Mouse (Mus musculus): ENCODE measurements around the gene Trim71.
A peak's percentile ranks its signal among the peaks of the same experiment; 100 is the strongest.

The Trim71 gene

GRCm38 (mm10) chr9:114563761-114564606 is at the start of gene Trim71:
TSS of gene Trim71 (minus strand) at chr9:114564369.
- DNase-seq: peak; percentile 52

DNA sequence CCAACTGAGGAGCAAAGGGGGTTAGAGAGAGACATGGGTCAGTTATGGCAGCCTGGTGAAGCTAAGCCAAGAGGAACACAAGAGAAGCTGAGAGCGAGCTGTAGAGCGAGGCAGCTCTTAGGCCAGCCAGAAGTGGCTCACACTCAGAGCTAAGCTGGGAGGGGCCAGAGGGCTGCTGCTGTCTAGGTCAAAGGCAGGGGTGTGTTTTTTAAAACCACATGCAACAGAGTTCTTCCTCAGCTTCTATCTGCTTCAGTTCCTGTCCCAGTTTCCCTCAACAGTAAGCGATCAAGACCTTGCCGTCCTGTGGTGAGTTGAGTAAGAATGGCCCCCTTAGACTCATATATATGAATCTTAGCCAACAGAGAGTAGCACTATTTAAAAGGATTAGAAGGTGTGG is 48.9 kb upstream of the Trim71 start:
- no peak for DNase-seq

DNA sequence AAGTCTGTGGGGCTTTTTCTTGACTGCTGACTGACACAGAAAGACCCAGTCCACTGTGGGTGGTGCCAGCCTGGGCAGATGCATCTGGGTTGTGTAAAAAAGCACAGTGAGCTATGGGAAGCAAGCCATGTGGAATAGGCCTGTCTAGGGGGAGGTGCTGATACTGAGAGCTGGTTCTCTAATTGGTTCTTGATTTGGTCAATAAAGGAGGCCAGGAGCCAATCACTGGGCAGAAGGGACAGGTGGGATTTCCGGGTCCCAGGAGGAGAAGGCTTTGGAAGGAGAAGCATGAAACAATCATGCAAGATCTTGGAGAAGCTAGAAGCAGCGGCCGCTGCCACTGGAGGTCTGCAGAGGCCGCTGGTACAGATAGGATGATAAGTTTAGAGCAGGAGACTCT is 48.4 kb upstream of the Trim71 start:
- no peak for DNase-seq

DNA sequence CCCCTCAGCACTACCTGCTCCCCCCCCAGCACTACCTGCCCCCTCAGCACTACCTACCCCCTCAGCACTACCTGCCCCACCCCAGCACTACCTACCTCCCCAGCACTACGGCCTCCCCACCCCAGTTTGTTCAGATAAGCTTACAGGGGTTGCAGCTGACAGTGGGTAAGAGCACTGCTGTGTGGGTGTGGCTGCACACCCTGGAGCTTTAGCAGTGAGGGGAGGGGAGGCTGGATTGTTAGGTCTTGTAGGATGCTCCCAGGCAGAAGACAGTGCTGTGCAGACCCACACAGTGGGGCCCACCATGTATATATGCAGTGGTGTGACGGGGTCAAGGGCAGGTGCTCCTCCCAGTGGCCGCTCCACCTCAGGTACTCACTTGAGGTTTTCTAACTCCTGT is 46.1 kb upstream of the Trim71 start:
- DNase-seq: no peak

GRCm38 (mm10) chr9:114603876-114604540 is 39.8 kb upstream of the Trim71 start:
- no peak for DNase-seq

GRCm38 (mm10) chr9:114601096-114601495 is 36.9 kb upstream of the Trim71 start:
- no peak for DNase-seq

- peak; percentile 31 for DNase-seq
These were observed 20.8 kb upstream of the Trim71 start for GRCm38 (mm10) chr9:114585017-114585345.

DNA sequence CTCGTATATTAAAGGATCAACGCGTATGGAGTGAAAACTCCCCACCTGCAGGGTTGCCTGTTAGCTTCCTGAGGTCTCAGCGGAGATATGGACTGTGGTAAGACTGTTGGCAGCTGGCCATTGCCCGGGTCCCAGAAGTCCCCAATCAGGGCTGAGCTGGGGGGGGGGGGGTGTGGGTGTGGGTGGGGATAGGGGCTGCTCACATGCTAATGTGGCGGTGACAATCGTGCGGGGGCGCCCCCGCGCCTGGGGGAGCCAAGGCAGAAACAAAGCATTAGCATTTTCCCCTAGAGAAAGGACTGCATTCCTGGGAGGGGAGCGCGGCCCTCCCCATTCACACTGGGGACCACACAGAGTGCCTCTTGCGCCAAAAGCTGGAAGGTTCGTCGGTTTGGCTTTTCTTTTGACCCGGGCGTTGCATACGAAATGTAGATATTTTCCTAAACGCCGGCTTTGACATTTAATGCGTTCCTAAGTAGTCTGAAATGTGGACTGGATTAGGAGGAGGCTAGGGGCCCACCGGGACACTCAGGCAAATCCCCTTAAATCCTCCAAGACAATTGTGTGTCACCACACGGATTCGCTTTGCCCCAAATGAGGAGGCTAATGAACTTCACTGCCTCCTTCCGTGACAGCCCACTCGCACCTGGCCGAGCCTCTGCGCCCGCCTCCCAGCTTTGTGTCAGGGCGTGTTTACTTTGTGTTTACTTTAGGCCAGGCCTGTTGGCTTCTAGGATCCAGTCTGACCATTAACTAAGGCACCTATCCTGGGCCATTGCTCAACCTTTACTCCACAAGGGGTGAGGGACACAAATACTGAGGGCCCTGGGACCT is 20.2 kb upstream of the Trim71 start:
- peak; percentile 60 for DNase-seq

- peak; percentile 85 for DNase-seq
These were observed 19.6 kb upstream of the Trim71 start for GRCm38 (mm10) chr9:114583812-114584182.

DNA sequence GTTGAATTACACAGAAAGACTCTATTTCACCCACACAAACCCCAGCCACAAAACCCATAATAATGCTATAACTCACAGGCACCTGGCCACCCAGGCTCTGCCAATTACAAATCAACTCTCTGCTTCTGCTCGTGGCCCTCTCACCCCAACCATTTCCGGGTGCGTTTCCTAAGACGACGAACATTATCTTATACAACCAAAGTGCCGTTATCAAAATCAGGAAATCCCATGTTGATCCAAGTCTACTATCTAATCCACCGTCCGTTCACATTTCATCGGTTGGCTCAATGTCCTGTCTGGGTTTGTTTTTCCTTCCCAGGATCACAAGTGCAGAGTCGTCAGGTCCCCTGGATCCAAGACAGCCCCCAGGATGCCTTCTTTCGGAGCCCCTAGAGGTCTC is 14.5 kb upstream of the Trim71 start:
- no peak for DNase-seq

DNA sequence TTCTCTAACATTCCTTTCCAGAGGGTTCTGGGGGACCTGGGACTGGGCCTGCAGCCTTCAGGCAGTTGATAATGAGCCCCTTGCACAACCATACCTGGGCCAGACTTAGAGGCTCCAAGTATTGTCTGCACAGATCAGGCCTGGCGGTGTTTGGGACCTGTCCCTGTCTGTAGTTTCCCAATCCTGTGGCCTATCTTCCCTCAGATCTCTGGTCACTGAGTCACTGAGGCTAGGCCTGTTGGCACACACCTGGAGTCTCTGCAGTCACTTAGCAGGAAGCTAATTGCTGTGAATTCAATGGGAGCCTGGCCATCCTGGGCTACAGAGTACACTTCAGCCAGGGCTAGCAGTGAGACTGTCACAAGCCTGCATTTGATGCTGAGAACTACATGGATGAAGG is 11.8 kb upstream of the Trim71 start:
- no peak for DNase-seq

DNA sequence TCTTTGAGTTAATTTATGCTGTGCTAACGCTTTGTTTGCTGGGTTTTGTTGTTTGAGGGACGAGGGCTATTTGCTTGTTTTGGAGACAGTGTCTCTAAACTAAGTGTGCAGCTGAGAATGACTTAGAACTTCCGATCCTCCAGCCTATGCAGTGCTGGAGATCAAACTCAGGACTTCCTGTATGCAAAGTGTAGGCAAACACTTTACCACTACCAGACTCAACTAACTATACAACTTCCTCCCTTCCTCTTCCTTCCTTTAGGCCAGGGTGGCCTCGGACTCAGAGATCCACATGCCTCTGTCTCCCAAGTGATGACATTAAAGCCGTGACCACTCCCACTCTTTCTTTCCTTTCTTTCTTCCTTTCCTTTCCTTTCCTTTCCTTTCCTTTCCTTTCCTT is 9.4 kb upstream of the Trim71 start:
- DNase-seq: no peak

DNA sequence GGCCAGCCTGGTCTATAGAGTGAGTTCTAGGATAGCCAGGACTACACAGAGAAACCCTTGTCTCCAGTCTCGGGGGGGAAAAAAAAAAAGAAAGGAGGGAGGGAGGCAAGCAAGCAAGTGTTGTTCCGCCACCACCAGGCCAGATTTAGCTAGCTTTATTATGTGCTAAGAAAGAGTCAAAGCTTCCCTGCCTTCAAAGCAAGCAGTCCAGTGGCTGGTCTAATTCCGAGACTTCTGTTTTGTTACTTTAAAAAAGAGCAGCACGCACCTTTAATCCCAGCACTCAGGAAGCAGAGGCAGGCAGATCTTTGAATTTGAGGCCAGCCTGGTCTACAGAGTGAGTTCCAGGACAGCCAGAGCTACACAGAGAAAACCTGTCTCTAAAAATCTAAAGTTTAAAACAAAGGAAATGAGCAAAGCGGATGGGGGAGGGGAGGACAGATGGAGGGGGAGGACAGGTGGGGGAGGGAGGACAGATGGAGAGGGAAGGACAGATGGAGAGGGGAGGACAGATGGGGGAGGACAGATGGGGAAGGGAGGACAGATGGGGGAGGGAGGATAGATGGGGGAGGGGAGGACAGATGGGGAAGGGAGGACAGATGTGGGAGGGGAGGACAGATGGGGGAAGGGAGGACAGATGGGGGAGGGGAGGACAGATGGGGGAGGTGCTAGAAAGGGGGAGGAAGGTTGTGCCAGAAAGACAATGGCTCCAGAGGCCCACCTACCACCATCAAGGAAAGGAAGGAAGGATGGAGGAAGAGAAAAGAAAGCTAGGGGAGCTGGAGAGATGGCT is 4.7 kb upstream of the Trim71 start:
- no peak for DNase-seq

- DNase-seq: no peak
These were observed 498 bp upstream of the Trim71 start for GRCm38 (mm10) chr9:114564667-114565066.

DNA sequence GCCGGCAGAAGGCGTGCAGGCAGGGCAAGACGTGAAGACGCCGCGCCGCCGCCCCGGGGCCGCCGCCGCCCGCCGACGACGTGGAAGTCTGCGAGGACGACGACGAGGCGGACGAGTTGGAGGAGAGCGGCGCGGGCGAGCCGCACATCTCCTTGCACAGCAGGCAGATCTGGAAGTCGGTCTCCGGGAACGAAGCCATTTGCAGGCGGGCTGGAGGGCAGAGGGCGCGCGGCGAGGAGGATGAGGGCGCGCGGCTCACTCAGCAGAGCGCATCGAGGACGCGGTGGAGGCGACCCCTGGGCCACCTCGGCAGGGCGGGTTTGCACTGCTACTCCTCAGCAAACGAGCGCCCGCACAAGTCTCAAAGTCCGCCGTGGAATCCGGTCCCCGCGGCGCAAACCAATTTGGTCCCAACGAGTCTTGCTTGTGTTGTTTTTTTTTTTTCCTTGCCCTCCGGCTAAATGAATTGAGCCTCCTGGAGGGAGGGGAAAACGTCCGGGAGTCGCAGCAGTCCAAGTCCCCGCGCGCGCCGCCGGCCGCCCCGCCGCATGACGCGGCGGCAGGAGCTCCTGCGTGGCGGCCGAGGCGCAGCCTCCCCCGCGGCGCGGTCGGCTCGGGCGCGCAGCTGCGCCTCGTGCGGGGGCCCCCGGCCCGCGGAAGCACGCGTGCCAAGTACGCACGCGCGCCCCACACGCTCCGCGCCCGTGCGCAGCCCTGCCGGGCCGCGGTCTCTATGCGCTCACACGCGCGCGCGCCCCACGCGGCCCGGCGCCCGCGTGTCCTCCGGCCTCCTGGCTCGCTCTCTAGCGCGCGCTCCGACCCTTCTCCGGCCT is 1.0 kb downstream of the Trim71 start:
- peak; percentile 35 for DNase-seq

DNA sequence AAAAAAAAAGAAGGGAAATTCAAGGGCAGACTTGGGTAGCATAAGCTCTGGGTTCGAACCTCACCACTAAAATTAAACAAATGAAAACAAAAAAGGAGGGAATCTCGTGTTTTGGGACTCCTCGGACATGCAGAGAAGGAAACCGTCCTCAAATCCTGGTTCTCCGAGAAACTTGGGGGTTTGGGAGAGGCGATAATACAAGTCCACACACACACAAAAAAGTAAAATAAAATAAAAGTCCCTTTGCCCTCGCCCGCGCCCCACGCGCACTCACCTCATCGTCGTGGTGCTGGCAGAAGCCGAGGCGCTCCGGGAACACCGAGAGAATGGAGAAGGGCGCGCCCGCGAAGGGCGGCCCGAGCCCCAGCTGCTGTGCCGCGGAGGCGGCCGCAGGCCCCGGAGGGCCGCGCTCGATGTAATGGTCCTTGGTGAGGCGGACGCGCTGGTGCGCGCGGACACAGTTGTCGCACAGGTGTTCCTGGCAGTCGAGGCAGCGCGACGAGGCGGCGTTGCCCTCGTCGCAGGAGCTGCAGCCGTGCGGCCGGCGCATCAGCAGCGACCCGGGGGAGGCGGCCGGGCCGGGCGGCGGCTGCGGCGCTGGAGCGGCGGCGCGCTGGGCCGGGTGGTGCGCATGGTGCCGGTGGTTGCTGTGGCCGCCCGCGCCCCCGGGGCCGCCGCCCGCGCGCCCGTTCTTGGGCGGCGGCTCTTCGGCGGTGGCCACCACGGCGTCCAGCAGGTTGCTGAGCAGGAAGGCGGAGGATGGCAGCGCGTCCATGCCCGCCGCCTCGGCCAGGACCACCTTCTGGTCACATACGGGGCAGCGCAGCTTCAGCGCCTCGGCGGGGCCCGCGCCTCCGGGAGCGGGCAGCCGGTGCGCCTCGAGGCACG is 1.9 kb downstream of the Trim71 start:
- no peak for DNase-seq

- DNase-seq: no peak
These were observed 2.5 kb downstream of the Trim71 start for GRCm38 (mm10) chr9:114561671-114561971.

DNA sequence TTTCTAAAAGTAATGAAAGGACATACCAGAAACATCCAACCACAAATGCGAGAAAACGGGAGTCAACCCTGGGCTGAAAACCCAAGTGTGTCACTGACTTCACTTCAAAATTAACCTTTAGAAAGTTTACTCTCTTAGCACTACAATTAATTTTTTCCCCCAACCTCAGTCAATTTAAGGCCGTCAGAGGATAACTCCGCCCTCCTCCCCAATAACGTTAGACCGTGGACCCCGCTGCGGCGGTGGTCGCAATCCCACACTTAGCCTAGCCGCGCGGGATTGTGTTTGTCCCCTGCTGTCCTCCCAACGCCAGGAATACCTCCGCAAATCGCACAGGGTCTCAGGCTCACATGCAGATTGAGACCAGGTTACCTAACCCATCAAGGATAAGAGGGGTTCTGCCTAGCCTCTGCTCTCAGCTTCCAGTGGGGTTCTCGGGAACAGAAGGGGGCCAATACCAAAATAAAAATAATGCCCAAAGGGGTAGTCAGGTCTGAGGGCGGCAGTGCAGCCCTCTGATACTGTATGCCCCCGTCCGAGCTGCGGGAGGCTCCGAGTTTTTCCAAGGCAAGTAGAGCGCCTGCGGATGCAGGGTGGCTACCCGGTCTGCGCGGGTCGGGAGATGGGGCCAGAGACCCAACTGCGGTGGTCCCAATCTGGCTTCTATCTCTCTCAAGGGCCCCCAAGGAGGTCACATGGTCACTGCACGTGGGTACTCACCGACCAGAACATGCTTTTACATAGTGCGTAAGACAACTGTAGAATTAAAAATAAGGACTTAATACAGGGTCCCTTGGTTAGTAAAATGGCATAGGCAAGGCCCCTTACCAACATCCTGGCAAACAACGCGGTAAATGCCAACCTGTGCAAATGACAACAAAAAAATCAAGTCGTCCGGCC is 3.1 kb downstream of the Trim71 start:
- DNase-seq: no peak

GRCm38 (mm10) chr9:114560141-114560540 is 4.0 kb downstream of the Trim71 start:
- DNase-seq: no peak

DNA sequence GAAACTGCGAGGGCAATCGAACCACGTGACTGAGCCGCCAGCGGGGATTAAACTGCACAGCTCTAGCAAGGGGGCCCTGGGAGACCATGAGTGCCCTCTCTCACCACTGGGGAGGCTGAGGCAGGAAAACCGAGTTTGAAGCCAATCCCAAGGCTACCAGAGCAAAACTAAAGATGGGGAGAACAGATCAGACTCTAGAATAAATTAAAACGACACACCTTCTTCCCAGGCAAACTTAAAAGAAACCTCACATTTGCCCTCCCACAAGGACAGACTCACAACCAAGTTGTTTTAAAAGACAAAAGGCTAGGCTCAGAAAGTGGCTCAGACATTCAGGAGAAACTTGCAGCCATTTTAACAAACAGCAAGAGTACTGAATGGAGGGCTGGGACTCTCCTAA is 7.1 kb downstream of the Trim71 start:
- no peak for DNase-seq
